Mouse (Mus musculus) frontal cortex, postnatal 36 days (tissue): ENCODE measurements at regions not wholly inside any gene's neighbourhood (a gene's known extent, or its start where the extent isn't known, plus 50 kb on each side); places are given as distances from the start of the nearest gene placed in this dataset.

Experiments used
- DNase-seq, 2 experiments: peaks; one replicate each; pipeline ENCODE4 v3.0.0; 2022; ENCODE audit warnings: low spot score in 2 of 2

DNA sequence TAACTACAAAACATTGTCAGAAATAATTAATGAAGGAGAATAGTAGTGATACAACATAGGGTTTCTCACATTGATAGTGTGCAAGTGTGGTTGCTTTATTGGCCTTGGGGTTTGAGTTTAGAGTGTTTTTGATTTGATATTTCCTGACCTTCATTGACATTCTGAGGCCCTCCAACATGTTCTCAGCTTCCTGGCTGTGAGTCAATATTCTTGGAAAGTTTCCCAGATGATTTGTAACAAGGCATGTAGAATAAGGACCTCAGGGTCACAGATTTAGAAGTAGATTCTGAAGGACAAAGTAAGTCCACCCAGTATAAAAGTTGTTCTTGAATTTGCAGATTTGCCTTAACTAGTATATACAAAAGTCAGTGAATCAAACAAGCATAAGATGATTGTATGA, 969.7 kb upstream of the Pcdh9 start:
- DNase-seq, result no peak

DNA sequence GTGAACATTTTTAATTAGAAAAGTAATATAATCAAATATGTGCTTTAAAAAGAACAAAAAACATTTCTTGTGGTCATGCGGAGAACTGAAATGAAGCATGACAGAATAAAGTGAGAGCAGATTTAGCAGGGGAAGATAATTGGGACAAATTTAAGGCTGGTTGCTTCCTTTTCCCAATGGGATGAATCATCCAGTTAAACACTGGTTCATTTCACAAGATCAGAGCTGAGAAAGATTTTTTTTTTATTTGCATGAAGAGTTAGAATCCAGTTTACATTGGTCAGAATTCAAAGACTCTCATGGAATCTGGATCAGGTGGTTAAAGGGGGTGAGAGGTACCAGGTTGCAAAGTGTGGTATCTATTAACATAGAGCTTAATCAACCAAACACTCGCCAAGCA, 978.5 kb upstream of the Pcdh9 start:
- no peak for DNase-seq

DNA sequence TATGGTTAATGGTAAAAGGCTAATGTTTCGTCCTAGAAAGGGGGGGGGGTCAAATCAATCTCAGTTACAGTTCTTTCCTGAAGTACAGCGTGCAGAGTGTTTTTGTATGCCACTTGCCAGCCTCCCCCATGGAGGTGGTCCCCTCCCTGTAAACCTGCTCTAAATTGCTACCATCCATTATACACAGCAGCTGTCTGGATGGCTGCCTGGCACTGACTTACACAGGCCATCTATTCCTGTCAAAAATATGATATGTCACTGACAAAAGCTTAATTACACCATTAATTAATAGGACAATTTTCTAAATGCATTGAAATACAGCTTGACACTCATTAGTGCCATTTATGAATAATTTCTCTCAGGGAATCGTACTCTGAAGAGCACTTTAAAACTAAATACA, 995.0 kb upstream of the 4921530L21Rik start:
- no peak for DNase-seq

DNA sequence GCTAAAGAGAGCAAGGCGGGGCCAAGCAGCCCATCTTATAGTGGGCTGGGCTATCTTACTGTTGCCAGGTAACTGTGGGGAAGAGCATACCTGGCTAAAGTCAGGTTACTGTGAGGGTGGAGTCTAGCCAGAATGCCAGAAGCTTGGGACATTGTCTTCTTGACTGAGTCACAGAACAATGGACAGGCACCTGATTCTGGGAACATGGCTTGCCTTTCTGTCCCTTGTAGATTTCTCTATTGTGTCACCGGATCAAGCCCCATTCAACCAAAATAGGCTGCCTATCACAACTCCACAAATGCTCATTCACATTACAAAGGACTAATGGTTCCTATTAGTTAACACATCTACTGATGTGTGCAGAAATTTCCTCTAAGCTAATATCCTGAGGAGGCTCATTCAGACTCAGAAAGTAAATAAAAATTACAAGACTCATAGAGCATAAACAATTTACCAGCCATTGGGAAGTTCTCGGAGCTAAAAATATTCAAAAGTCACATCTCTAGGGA, 985.7 kb upstream of the 4921530L21Rik start:
- DNase-seq, result no peak

DNA sequence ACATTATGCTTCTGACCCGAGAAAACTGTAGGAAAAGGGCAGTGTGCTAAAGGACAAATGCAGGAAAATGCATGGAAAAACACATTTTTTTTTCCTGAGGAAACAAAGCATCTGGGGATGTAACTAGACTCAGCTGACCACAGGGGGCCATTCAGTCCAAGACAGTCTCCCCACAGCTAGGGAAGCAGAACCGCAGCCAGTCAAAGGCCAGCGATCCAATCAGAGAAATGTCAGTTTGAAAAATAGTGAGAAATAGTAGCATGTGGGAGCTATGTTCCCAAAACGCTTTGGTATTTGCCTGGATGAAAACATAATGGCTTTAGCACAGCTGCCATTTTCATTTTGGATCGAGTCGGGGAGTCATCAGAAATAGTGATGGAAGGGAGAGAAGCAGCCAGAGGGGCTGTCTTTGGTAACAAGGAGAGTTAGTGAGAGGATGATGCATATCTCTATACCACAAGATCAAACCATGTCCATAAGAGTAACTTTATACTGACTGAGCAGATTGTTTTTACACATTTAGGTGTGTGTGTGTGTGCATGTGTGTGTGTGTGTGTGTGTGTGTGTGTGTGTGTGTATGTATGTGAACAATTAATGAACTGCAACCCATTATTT, 982.3 kb upstream of the 4921530L21Rik start:
- DNase-seq, result no peak

DNA sequence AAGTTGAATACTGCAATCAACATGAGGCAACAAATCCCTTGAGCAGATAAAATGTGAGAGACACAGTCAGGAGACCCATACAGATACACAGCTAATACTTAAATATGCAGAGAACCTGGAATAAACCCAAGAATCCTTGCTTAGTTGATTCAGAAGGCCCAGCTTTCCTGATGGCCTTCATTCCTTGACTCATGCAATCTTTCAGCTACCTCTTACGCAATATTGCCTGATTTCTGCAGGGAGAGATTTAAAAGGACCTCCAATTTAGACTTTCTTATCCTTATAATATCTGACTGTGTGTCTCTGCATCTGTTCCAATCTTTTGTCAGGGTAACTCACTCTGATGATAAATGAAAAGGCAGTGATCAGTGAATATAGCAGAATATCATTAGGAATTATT, 968.7 kb upstream of the 4921530L21Rik start:
- no peak for DNase-seq

DNA sequence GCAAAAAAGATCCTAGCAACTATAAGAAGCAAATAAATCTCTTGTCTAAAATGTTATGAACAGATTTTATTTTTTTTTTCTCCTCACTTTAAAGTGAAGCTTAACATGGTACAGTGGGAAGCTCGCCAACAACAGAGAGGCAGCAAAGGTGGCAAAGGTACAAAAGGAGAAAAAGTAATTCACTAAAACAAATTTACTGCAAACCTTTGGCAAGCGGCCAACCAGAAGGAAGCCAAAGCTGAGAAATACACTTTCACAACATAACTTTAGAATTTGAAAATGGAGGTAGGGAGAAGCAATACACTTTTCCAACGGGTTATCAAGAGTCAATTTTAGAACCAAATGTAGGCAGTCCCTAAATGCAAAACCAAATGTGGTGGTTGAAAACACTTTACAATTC, 939.6 kb upstream of the 4921530L21Rik start:
- DNase-seq, result peak; percentile 4 to 7
